Mouse (Mus musculus): ENCODE measurements at regions not wholly inside any gene's neighbourhood (a gene's known extent, or its start where the extent isn't known, plus 50 kb on each side); places are given as distances from the start of the nearest gene placed in this dataset.

DNA sequence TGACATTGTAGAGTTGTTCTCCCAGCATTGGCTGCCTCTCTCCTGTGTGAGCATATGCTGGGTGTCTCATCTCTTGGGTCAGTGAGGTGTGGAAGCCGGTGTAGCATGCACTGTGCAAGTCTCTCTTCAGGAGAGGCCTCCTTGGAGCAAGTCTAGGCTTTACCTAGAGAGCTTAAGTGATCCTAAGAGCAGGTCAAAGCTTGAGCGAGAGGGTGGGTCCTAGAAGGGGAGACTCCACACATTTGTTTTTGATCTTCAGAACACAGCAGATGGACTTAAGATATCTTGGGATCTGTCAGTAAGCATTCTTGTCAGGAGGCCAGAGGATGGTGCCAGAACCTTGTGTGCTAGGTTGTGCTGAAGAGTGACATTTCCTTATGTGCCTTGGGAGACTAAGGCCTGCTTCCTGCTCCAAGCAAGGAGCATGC lies 136.4 kb downstream of the Tmx1 start:
- no peak for DNase-seq (ENCODE audit: low spot score in 2 of 2)

DNA sequence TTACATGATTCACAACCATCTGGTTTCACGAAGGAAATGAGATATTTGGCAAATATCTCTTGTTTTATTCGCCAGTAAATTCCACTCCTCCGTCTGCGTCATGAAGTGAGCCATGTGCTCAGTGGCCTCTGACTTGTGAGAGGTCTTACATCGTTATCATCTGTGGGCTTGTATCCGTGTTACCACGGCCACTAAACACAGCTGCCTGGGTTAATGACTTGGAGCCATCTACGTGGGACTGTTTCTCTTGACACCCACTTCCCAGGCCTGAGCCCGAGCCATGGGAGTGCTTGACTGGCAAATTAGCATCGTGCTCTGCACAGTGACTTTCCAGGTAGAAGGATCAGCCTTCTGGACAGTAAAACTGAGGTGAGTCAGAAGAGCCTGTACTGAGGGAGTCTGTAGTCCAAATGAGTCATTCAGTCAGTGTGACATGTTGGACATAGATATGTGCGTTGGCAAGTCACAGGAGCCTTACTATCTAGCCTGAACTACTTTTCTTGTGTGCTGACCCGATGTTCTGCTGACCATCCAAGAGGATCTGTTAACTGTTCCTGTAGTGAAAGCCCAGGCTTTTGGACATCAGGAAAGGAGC lies 137.7 kb downstream of the Tmx1 start:
- DNase-seq (ENCODE audit: low spot score in 2 of 2): no peak

DNA sequence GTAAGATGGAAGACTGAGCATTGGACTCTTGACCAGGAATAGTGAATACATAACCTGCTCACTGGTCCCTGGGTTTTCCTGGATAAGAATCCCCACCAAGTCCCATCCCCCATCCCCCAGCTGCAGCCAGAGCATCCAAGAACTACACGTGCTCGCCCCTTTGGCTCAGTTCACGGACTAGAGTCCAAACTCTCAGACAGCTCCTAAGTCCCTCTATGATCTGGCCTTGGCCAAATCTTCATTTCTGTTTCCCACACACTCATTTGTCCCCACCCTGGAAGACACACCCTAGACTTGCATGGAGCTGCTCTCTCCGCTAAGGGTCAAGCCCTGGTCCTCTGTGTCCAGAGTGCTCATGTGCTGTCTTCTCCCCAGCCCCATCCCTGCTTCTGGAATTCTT lies 139.9 kb downstream of the Tmx1 start:
- DNase-seq (ENCODE audit: low spot score in 2 of 2): no peak

DNA sequence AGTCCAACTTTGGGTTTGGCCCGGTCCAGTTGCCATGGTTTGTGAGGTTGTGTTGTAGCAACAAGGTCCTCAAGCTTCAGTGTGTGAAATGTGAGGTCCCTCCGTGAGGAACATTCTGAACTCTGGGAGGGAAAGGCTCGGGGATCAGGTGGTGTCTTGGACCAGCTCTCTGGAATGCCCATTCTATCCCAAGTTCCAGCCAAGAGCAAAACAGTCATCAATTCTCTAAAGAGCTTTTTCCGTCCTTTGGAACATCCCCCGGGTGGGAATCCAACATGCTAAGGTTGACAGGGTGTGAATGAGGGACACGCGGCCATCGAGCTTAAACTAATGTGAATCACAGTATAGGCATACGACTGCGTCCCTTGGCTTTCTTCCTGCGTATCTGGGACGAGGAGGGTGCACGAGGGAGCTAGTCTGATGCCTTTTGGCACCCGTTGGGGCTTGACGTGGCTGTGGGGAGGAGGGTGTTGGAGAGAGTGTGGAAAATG lies 145.4 kb downstream of the Tmx1 start:
- DNase-seq (ENCODE audit: low spot score in 2 of 2): no peak

DNA sequence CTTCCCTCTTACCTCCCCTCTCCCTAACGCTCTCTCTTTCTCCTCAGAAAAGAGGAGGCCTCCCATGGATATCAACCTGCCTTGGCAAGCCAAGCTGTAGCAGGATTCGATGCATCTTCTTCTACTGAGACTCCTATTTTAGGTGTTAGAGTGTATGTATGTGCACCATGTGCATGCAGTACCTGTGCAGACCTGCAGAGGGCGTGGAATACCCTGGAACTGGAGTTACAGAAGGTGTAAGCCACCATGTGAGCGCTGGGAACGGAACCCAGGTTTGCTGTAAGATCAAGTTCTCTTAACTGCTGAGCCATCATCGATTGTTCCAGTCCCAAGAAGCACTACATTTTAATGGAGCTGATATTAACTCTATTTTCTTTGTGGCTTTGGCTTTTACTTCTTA lies 146.8 kb downstream of the Tmx1 start:
- DNase-seq (ENCODE audit: low spot score in 2 of 2): no peak

DNA sequence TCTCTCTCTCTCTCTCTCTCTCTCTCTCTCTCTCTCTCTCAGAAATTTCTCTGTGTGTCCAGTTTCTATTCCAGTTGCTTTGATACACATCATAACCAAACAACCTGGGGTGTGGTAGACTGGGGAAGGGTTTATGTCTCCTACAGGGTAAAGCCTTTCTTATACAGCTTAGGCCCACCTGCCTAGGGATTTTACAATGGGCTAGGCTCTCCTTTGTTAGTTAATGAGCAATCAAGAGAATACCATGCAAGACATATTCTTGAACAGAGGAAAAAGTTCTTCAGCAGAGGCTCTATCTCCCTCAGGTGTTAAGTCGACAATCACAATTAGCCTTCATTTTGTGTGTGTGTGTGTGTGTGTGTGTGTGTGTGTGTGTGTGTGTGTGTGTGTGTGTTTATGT lies 151.0 kb downstream of the Tmx1 start:
- no peak for DNase-seq (ENCODE audit: low spot score in 2 of 2)

DNA sequence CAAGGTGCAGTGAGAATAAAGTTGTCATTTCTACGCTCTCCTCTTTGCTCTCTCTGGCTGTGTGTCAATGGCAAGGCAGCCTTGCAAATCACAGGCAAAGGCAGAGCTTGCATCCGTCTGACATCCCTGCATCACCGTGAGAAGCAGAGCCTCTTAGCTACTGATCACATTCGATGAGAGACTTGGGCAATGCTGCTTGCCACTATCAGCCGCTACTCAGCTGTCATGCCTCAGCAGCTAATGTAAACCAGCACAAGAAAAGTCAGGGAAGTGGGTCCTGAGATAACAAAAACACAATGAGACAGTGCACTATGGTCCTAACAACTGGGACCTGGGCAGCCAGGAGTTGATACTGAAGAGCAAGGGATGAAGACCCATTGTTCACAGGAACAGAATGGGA lies 155.8 kb downstream of the Tmx1 start:
- no peak for DNase-seq (ENCODE audit: low spot score in 2 of 2)

DNA sequence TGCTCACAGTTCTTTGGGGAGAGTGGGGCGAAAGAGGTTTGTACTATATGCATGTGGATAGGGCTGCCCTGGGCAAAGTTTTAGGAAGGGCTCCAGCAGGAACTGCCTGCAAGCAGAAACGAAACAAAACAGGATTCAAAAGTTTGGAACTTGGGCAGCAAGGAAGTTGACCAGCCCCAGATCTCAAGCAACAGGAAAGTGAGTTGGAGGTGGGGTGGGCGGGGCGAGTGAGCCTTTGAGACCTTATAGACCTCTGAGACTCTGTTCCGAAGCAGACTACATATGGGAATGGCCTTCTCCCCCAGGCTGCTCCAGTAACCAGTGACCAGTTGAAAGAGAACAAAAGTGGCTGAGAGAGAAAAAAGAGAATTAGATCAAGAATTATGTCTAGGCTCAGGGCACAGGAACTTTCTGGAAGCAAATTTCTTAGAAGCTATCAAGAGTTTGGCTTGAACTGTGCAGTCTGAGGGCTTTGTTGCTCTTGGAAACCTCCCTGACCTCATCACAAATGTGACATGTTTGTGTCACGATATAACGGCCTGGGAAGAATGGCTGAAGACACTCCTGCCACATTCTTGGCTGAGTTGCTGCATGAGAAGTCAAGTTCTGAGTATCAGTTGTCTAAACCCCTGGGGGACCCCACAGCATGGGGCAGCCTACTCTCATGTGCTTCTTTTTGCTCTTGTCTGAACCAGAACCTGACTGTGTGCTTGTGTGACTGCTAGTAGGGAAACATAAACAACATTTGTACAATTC lies 156.4 kb downstream of the Tmx1 start:
- DNase-seq (ENCODE audit: low spot score in 2 of 2): no peak

DNA sequence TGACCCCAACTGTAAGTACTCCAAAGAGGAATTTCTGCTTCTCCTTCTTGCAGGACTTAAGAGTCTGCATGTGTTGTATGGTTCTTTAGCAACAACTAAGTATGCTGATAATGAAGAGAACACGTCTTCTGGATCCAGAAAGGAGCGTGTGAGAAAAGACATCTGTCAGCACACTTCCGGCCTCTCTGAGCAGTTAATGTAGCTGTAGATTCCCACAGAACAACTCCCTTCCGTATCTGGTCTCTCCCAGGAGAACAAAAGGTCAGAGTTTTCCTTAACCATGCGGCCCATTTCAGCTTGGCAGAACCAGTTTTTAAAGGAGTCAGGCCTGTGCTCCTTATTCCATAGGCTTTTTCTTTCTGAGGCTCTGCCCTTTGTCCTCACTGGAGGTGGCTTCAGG lies 159.0 kb downstream of the Tmx1 start:
- DNase-seq (ENCODE audit: low spot score in 2 of 2): no peak

DNA sequence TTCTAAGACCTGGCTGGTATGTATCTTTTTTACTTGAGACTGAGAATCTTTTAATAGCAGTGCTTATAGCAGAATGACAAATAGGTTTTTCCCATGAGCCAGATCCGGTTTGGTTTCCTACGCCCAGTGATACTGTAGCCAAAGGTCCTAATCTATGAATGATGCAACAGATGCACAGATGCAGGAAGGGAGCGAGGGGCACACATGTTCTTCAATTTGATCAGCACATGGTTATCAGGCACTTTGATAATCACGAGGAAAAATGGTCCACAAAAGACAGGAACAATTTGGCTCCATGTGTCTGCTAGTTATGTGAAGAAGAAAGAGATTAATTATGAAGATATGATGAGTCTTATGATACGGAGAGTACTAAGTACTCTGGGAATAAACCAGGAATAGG lies 160.3 kb downstream of the Tmx1 start:
- DNase-seq (ENCODE audit: low spot score in 2 of 2): no peak

DNA sequence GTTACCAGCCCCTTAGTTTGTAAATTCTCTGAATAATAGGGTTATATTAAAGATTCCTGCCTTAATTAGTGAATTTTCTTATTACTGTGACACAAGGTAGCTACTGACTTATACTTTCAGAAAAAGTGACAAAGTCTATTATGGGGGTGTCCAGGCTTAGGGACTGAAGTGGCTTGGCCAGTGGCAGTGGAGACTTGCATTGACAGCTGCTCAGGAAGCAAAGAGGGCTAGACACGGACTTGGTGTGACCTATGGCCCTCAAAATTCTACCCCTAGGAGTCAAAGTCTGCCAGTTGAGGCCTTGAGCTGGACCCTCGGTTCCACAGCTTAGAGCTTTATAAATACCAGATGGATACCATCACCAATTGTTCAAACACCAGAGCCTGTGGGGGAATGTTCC lies 161.2 kb downstream of the Tmx1 start:
- no peak for DNase-seq (ENCODE audit: low spot score in 2 of 2)

DNA sequence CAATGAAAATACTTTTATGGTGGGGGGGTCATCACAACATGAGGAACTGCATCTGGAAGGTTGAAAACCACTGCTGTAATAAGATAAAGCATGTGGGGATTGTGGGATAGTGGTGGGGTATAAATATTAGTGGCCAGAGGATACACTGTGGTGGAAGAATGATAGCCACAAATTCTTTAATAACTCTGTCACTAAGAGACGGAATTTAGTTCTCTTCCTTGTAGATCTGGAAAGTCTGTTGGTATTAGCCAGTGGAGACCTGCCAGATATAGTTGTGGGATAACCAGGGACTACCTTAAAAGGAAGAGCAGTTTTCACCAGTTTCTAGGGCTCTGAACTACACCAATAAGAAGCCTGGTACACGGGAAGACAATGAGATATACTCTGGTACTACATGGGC lies 161.8 kb downstream of the Tmx1 start:
- no peak for DNase-seq (ENCODE audit: low spot score in 2 of 2)

DNA sequence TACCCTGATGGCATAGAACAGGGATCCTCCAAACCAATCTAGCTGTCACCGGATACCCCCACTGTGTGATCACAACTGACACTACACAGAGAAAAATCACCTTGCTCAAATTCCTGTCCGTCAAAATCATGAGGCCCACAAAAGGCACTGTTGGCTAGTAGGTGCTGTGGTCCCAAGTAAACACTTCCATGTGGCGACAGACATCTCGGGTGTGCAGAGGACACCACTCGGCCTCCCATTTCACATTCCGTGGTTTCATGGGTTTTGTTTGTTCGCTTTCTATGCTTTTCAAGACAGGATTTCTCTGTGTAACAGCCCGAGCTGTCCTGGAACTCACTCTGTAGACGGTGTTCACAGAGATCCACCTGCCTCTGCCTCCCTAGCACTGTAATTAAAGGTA lies 162.2 kb downstream of the Tmx1 start:
- DNase-seq (ENCODE audit: low spot score in 2 of 2): no peak

DNA sequence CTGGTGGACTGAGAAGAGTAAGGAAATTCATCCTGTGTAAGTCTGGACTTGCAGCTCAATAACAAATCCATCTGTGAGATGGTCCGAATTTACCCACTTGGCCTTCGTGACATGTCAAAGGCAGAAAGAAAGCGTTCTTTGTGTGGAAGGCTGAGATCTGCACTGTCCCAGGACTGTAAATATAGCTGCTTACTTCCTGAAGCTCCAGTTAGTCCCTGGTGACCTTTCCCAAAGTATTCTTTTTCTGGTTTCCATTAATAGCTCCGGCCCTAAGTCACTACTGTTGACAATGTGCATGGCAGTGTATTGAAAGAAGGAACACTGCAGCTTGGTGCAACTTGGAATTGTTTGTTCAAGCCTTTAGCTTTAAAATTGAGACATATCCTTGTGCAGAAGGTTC lies 163.2 kb downstream of the Tmx1 start:
- DNase-seq (ENCODE audit: low spot score in 2 of 2): no peak

DNA sequence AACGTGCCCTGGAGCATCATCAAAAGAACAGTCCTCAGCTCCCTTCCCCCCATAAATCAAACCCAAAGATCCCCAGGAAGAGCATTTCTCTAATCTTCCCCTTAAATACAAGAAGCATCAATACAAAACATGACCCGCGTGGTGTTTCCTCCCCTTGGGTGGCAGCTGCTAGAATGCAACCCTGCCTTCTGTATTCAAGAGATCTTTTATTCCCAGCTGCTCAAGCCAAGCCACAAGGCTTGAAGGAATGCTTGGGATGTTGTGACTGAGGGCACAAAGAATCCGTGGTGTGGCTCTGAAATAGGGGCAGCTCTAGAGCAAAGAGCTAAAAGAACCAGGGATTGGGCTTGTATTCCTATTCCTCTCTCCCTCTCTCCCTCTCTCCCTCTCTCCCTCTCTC lies 163.6 kb downstream of the Tmx1 start:
- DNase-seq (ENCODE audit: low spot score in 2 of 2): no peak

DNA sequence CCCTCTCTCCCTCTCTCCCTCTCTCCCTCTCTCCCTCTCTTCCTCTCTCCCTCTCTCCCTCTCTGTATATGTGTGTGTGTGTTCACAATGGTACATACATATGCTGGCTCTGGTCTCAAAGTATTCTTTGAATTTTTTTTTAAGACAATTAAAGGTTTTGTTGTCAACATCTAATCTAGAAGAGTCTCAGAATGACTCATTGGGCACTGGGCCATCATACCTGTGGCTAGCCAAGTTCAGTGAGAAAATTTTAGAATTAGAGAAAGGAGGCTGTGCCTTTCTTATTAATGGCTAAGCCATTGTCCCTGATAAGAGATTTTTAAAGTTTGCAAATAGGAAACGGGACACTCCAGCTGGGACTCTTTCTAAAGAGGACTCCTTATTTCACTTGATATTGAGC lies 164.1 kb downstream of the Tmx1 start:
- no peak for DNase-seq (ENCODE audit: low spot score in 2 of 2)

DNA sequence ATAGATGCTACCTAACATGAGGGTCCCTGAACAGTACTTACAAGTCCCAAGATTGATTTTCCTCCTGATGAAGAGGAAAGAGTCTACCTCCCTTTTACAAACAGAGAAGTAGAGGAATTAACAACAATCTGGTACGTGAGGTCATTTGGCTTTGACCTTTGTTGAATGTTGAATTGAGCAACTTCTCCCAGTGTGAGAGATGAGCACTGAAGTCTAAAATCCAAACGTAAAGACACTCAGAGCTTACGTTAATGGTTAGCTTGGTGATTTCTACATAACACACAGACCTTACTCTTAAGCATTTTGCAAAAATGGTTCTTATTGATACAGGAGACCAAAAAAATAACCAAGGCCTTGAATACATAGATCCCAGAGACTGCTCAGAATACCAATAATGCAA lies 165.1 kb downstream of the Tmx1 start:
- no peak for DNase-seq (ENCODE audit: low spot score in 2 of 2)

DNA sequence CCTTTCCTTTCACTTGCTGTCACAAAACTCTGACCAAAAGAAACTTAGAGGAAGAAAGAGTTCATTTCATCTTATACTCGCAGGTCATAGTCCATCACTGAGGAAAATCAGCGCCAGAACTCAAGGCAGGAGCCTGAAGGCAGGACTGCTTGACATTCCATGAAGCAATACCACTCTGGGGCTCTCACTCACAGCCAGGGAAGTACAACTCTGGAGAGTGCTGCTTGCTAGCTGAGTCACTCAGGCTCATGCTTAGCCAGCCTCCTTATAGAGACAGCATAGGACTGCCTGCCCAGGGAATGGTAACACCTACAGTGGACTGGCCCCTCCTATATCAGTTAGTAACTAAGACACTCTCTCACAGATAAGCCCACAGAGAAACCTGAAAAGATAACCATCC lies 166.5 kb downstream of the Tmx1 start:
- DNase-seq (ENCODE audit: low spot score in 2 of 2): no peak

DNA sequence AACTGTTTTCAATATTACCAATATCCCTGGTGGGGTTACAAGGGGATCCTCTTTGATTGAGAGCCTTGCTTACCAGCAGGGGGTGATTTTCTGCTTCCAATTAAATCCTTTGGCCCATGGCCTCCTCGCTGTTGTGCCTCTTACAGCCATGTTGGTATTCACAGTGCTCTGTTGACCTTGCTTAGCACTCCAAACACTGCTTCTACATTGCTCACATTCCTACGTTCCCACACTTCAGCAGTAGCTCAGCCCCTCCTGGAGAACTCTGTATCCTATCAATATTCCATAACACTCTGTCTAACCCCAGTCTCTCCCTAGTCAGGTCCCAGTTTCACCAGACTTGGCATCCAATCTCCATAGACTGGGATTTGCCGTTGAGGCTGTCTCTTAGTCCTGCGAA lies 169.1 kb downstream of the Tmx1 start:
- no peak for DNase-seq (ENCODE audit: low spot score in 2 of 2)

DNA sequence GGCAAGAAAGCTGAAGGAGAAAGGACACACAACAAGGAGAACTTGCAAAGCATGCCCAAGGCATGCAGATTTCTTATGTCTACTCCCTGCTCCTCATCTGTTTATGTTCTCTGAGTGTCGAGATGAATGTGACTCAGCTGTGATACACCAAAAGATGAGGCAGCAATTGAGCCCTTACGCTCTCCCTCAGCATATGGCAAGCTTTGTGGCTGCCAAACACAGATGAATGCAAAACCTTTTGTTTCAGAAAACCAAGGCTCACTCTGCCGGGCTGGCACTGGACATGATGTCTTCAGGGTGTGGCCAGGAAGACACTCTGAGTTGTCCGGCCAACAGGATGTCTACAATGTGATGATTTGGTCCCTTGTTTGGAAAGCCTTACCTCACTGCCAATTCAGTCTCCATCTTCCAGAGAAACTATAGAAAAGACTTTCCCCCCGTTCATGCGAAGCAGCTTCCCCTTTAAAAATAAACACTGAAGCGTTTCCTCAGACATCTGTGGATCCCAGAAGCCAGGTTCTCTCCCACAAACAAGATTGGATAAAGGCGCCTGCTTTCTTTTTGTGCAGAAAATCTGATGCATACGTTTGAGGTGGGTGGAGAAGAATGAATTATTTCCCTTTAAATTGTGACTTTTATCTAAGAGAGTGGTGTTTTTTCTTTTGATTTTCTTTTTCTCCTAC lies 171.5 kb downstream of the Tmx1 start:
- DNase-seq (ENCODE audit: low spot score in 2 of 2): no peak

DNA sequence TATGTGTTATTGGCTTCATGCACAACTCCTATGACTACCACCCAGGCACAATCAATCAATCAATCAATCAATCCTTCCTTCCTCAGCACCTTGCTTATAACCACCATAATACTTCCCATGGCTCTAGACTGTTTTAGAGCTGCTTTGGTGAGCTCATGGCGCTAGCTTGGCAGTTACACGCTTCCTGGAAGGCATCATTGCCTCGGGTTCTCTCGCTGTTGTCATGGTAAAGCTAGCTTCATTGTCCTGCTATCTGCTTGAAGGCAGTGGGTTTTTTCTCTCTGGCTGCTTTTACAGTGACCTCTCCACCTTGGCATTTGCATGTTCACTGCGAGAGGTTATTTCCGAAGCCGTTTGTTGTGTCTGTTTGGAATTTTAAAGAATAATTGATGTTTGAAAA lies 174.7 kb downstream of the Tmx1 start:
- no peak for DNase-seq (ENCODE audit: low spot score in 2 of 2)

DNA sequence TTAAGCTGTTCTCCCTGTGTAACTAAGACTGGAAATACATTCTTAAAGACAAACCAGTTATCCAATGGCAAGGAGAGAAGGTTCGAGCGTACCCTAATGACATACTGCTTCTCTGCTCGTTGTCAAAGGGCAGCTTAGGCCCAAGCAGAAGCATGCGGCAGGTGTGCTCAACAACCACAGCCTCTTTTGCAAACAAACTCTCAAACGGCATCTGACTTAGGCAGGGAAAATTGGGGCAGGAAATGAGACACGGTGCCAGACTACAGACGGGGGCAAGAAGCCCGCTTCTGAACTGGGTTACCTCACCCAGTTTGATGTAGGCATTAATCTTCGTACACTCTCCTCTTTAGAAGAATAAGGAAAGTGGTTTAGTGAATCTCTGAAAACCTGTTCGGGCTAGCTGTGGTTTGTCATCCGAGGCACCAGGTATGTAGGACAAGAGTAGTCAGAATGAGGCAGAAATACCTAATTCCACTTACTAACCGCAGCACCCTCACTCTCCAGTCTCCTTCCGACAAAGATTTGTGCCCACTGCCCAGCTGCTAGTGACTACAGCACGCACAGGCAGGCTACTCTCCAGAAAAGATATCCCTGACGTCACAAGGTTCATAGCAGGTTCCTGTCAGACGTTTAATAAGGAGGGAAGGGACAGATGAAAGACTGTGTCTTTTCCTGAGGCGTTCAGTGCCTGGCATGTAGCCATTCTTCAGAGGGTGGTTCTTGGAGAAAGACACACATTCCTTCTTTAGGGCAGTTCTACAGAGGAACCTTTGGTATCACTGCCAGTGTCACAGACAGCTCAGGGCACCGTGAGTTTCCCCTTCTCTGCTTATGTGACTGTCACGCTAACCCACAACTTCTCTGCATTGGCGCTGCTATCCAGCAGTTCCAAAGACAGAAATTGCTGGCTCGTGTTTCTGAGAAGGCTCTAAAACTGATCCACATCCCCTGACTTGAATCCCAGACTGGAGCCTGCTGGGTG lies 175.8 kb downstream of the Tmx1 start:
- peak; percentile 66 to 67 for DNase-seq (ENCODE audit: low spot score in 2 of 2)
